Mouse (Mus musculus): ENCODE data around the gene Wscd1. TPM values are rescaled to one million over a fixed set of nuclear protein-coding genes. Genes with fewer than 3 reads are reported as not detected.
A peak's percentile ranks its signal among the peaks of the same experiment; 100 is the strongest.
"Not testable (repeated sequence)": the region's sequence is repeated elsewhere in the genome, so short reads cannot be mapped to it uniquely, and the experiment has no call there.

Wscd1 gene
- total RNA-seq, 1 experiment from 2014 or later, result 7.0 TPM

GRCm38 (mm10) chr11:71769744-71770143, 20.0 kb downstream of the Wscd1 start:
- DNase-seq, result no peak

GRCm38 (mm10) chr11:71770479-71770878, 20.8 kb downstream of the Wscd1 start:
- DNase-seq, result no peak

- DNase-seq, result no peak
Measured at GRCm38 (mm10) chr11:71771074-71771473, 21.4 kb downstream of the Wscd1 start.

GRCm38 (mm10) chr11:71772056-71772455, 22.3 kb downstream of the Wscd1 start:
- no peak for DNase-seq

GRCm38 (mm10) chr11:71772802-71773201, 23.1 kb downstream of the Wscd1 start:
- no peak for DNase-seq

- no peak for DNase-seq
Measured at GRCm38 (mm10) chr11:71773986-71774767, 24.5 kb downstream of the Wscd1 start.

- DNase-seq, result peak; percentile 54
Measured at GRCm38 (mm10) chr11:71775056-71775455, 25.3 kb downstream of the Wscd1 start.

GRCm38 (mm10) chr11:71779642-71780041, 29.9 kb downstream of the Wscd1 start:
- no peak for DNase-seq

- no peak for DNase-seq
Measured at GRCm38 (mm10) chr11:71781737-71782354, 32.1 kb downstream of the Wscd1 start.

- no peak for DNase-seq
Measured at GRCm38 (mm10) chr11:71785499-71785898, 35.8 kb downstream of the Wscd1 start.

GRCm38 (mm10) chr11:71788209-71788608, 38.5 kb downstream of the Wscd1 start:
- no peak for DNase-seq

GRCm38 (mm10) chr11:71790227-71790626, 40.5 kb downstream of the Wscd1 start:
- peak; percentile 27 for DNase-seq

- DNase-seq, result no peak
Measured at GRCm38 (mm10) chr11:71799206-71799605, 49.5 kb downstream of the Wscd1 start.

GRCm38 (mm10) chr11:71808521-71808920, 58.8 kb downstream of the Wscd1 start:
- DNase-seq, result no peak

GRCm38 (mm10) chr11:71811828-71812227, 62.1 kb downstream of the Wscd1 start:
- no peak for DNase-seq

- no peak for DNase-seq
Measured at GRCm38 (mm10) chr11:71812921-71813320, 63.2 kb downstream of the Wscd1 start.

GRCm38 (mm10) chr11:71814511-71814910, 64.8 kb downstream of the Wscd1 start:
- no peak for DNase-seq

- peak; percentile 17 for DNase-seq
Measured at GRCm38 (mm10) chr11:71815326-71815725, 65.6 kb downstream of the Wscd1 start.

GRCm38 (mm10) chr11:71816918-71817317, 67.2 kb downstream of the Wscd1 start:
- peak; percentile 53 for DNase-seq

GRCm38 (mm10) chr11:71817341-71817740, 67.6 kb downstream of the Wscd1 start:
- DNase-seq, result peak; percentile 26

- DNase-seq, result peak; percentile 14
Measured at GRCm38 (mm10) chr11:71818111-71818510, 68.4 kb downstream of the Wscd1 start.

GRCm38 (mm10) chr11:71819901-71820300, 70.2 kb downstream of the Wscd1 start:
- DNase-seq, result no peak

- DNase-seq, result no peak
Measured at GRCm38 (mm10) chr11:71820847-71821246, 71.1 kb downstream of the Wscd1 start.

GRCm38 (mm10) chr11:71821526-71821925, 71.8 kb downstream of the Wscd1 start:
- not testable (repeated sequence) for DNase-seq
